Mouse (Mus musculus) MEL (cell line): ENCODE results near the gene Arl6ip5. TPM values are rescaled to one million over a fixed set of nuclear protein-coding genes. Genes with fewer than 3 reads are reported as not detected.

Experiments used
- DNase-seq: peaks from one replicate; pipeline ENCODE4 v3.0.0; 2011; ENCODE audit warnings: low read depth, low spot score
- H3K27ac ChIP-seq: 2 replicates; pipeline ENCODE4 v1.5.1; 2012; ENCODE audit warnings: low read depth, mild to moderate bottlenecking, control low read depth, low read length, moderate library complexity; ENCODE audit not compliant: control insufficient read depth
- H3K27me3 ChIP-seq, 2 experiments: fragments of 150-350 bp in 1 of 2; sonication (generic) in 1 of 2; 2 replicates each; pipeline ENCODE4 v1.6.1; 2012; ENCODE audit warnings: low read length in 2 of 2, mild to moderate bottlenecking in 2 of 2, improper control_type of control experiment in 1 of 2, moderate library complexity in 1 of 2; ENCODE audit not compliant: insufficient read depth in 2 of 2, control insufficient read depth in 1 of 2
- H3K36me3 ChIP-seq, 2 experiments: 2 replicates each; pipeline ENCODE4 v1.6.1; 2012 to 2014; ENCODE audit warnings: low read length in 2 of 2, improper control_type of control experiment in 1 of 2, inconsistent platforms in 1 of 2, mild to moderate bottlenecking in 1 of 2; ENCODE audit not compliant: insufficient read depth in 2 of 2, control insufficient read depth in 1 of 2
- H3K4me1 ChIP-seq, 2 experiments: fragments of 150-350 bp in 1 of 2; sonication (generic) in 1 of 2; 2 replicates each; pipeline ENCODE4 v1.6.1; 2012; ENCODE audit warnings: low read length in 2 of 2, improper control_type of control experiment in 1 of 2, mild to moderate bottlenecking in 1 of 2; ENCODE audit not compliant: insufficient read depth in 2 of 2, control insufficient read depth in 1 of 2
- H3K4me3 ChIP-seq, 2 experiments: fragments of 150-350 bp in 1 of 2; sonication (generic) in 1 of 2; 2 replicates each; pipeline ENCODE4 v1.5.1; 2012; ENCODE audit warnings: low read depth in 2 of 2, low read length in 2 of 2, mild to moderate bottlenecking in 2 of 2, moderate library complexity in 2 of 2, control low read depth in 1 of 2, improper control_type of control experiment in 1 of 2; ENCODE audit not compliant: control insufficient read depth in 1 of 2, insufficient read depth in 1 of 2
- H3K79me2 ChIP-seq: 2 replicates; pipeline ENCODE4 v1.6.1; 2012; ENCODE audit warnings: mild to moderate bottlenecking, low read length, moderate library complexity; ENCODE audit not compliant: control insufficient read depth, poor library complexity, insufficient read depth
- H3K9ac ChIP-seq: 2 replicates; pipeline ENCODE4 v1.6.1; 2012; ENCODE audit warnings: low read depth, mild to moderate bottlenecking, control low read depth, low read length, moderate library complexity; ENCODE audit not compliant: control insufficient read depth, poor library complexity, severe bottlenecking
- H3K9me3 ChIP-seq: fragments of 150-350 bp; sonication (generic); replicated peaks from 2 replicates; pipeline ENCODE4 v1.6.1; 2012; ENCODE audit warnings: mild to moderate bottlenecking, low read length, improper control_type of control experiment, moderate library complexity; ENCODE audit not compliant: insufficient read depth
- CHD1 ChIP-seq: IDR thresholded peaks from 2 replicates; pipeline ENCODE4 v1.6.1; 2012; ENCODE audit warnings: low read depth, mild to moderate bottlenecking, inconsistent platforms, low read length, improper control_type of control experiment
- CTCF ChIP-seq, 3 experiments: IDR thresholded peaks in 2 of 3; conservative IDR thresholded peaks in 1 of 3; 2 replicates each; pipeline ENCODE4 v1.5.1; 2011 to 2012; ENCODE audit warnings: low read length in 3 of 3, low read depth in 2 of 3, mild to moderate bottlenecking in 2 of 3, improper control_type of control experiment in 1 of 3, inconsistent platforms in 1 of 3, mixed read lengths in 1 of 3, moderate library complexity in 1 of 3; ENCODE audit not compliant: control insufficient read depth in 1 of 3, insufficient read depth in 1 of 3, poor library complexity in 1 of 3, severe bottlenecking in 1 of 3
- E2F4 ChIP-seq: IDR thresholded peaks from 2 replicates; pipeline ENCODE4 v1.6.1; 2011; ENCODE audit warnings: low read depth, low read length, improper control_type of control experiment, borderline replicate concordance
- ELF1 ChIP-seq: IDR thresholded peaks from 2 replicates; pipeline ENCODE4 v1.6.1; 2014; ENCODE audit warnings: low read depth, mild to moderate bottlenecking, inconsistent platforms, low read length, improper control_type of control experiment, moderate library complexity
- ETS1 ChIP-seq: IDR thresholded peaks from 2 replicates; pipeline ENCODE4 v1.6.1; 2012; ENCODE audit warnings: low read depth, mild to moderate bottlenecking, inconsistent platforms, low read length, improper control_type of control experiment, moderate library complexity
- GABPA ChIP-seq: IDR thresholded peaks from 2 replicates; pipeline ENCODE4 v1.6.1; 2012; ENCODE audit warnings: low read depth, mild to moderate bottlenecking, inconsistent platforms, low read length, improper control_type of control experiment, moderate library complexity
- GATA1 ChIP-seq: IDR thresholded peaks from 2 replicates; pipeline ENCODE4 v1.6.1; 2011; ENCODE audit warnings: low read depth, low read length, improper control_type of control experiment
- HCFC1 ChIP-seq: IDR thresholded peaks from 2 replicates; pipeline ENCODE4 v1.6.1; 2012; ENCODE audit warnings: low read depth, mild to moderate bottlenecking, inconsistent platforms, low read length, improper control_type of control experiment, moderate library complexity
- KAT2A ChIP-seq: conservative IDR thresholded peaks from 2 replicates; pipeline ENCODE4 v1.6.1; 2012; ENCODE audit warnings: low read depth, low read length, improper control_type of control experiment, inconsistent platforms
- MAX ChIP-seq: IDR thresholded peaks from 2 replicates; pipeline ENCODE4 v1.6.1; 2011; ENCODE audit warnings: low read length, improper control_type of control experiment
- MAZ ChIP-seq: IDR thresholded peaks from 2 replicates; pipeline ENCODE4 v1.6.1; 2012; ENCODE audit warnings: low read depth, mild to moderate bottlenecking, inconsistent platforms, low read length, improper control_type of control experiment
- MEF2A ChIP-seq: IDR thresholded peaks from 2 replicates; pipeline ENCODE4 v1.6.1; 2014; ENCODE audit warnings: low read depth, mild to moderate bottlenecking, inconsistent platforms, low read length, improper control_type of control experiment; ENCODE audit not compliant: poor library complexity, insufficient replicate concordance, severe bottlenecking; ENCODE audit errors: extremely low read depth
- MYC ChIP-seq: IDR thresholded peaks from 2 replicates; pipeline ENCODE4 v1.6.1; 2011; ENCODE audit warnings: low read depth, mild to moderate bottlenecking, low read length, improper control_type of control experiment, moderate library complexity
- NELFE ChIP-seq: IDR thresholded peaks from 2 replicates; pipeline ENCODE4 v1.6.1; 2011; ENCODE audit warnings: low read depth, low read length, improper control_type of control experiment
- NRF1 ChIP-seq: IDR thresholded peaks from 2 replicates; pipeline ENCODE4 v1.6.1; 2014; ENCODE audit warnings: low read depth, mild to moderate bottlenecking, inconsistent platforms, low read length, improper control_type of control experiment, moderate library complexity; ENCODE audit not compliant: poor library complexity, insufficient read depth, severe bottlenecking
- RAD21 ChIP-seq: IDR thresholded peaks from 2 replicates; pipeline ENCODE4 v1.6.1; 2011; ENCODE audit warnings: mild to moderate bottlenecking, low read depth, low read length, improper control_type of control experiment
- SIN3A ChIP-seq: IDR thresholded peaks from 2 replicates; pipeline ENCODE4 v1.6.1; 2012; ENCODE audit warnings: low read length, improper control_type of control experiment, inconsistent platforms
- SMC3 ChIP-seq: IDR thresholded peaks from 2 replicates; pipeline ENCODE4 v1.6.1; 2011; ENCODE audit warnings: low read depth, low read length, improper control_type of control experiment
- UBTF ChIP-seq: IDR thresholded peaks from 2 replicates; pipeline ENCODE4 v1.6.1; 2012; ENCODE audit warnings: low read depth, mild to moderate bottlenecking, inconsistent platforms, low read length, improper control_type of control experiment, moderate library complexity, borderline replicate concordance; ENCODE audit not compliant: insufficient read depth
- USF1 ChIP-seq: IDR thresholded peaks from 2 replicates; pipeline ENCODE4 v1.6.1; 2014; ENCODE audit warnings: low read depth, mild to moderate bottlenecking, inconsistent platforms, low read length, improper control_type of control experiment, moderate library complexity
- ZMIZ1 ChIP-seq: IDR thresholded peaks from 2 replicates; pipeline ENCODE4 v1.6.1; 2012; ENCODE audit warnings: low read depth, mild to moderate bottlenecking, inconsistent platforms, low read length, improper control_type of control experiment, moderate library complexity
- polyA plus RNA-seq, 2 experiments: library from polyadenylated mRNA; stranded (reverse) in 1 of 2; unstranded in 1 of 2; fragments of >175 nt in 1 of 2; fragments of >200 nt in 1 of 2; gene quantifications; 2 replicates each; pipeline versions ENCODE4 v1.2.1 to v1.2.4; 2012; ENCODE audit warnings: low replicate concordance in 2 of 2, low read depth in 1 of 2; ENCODE audit not compliant: insufficient read length in 2 of 2, insufficient read depth in 1 of 2, missing spikeins in 1 of 2
- total RNA-seq: library from RNA; depleted of rRNA; stranded (reverse); fragments of 300-350 nt; gene quantifications from 2 replicates; pipeline ENCODE4 v1.2.3, GENCODE M21; 2012

The Arl6ip5 gene
- total and polyA plus RNA-seq, 3 experiments, result 39.4 to 113 TPM; not detected in 1

DNA sequence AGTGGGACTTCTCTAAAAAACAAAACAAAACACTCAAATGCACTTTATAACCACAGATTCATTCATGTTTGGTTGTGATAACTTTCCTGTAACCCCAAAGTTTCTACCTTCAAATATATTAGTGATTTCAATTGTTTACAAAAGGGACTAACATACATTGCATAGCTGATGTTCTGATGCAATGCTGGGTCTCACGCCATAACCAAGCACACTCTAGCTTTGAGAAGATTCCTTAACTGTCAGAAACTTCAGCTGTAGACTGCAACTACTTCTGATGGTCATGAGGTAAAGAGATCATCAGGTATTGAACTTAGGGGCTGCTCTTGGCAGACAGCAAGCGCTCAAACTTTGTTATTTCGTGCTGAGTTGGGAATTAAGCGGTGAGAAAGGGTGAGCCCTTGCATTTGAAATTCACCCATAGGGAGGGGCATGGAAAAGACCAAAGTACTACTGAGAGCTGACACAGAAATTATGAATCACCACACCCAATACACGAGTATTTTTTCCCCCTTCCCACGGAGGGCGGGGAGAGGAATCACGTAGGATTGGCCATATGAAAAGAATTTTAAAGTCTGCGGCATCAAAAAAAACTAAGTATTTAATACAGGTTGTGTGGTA lies 6.1 kb upstream of the Arl6ip5 start:
- no peaks in the 10 kb centered on the region for H3K9me3 ChIP-seq
- TF ChIP-seq MAZ (no peak), GABPA (no peak), SIN3A (peak; percentile 16; the same call in 1 of the 2 replicates), MAX (no peak), HCFC1 (no peak; the same call in 1 of the 2 replicates), ETS1 (peak; percentile 18; the same call in 1 of the 2 replicates), CHD1 (peak; percentile 61; the same call in 1 of the 2 replicates), SMC3 (no peak), GATA1 (no peak), NRF1 (no peak), ELF1 (no peak), CTCF (IDR thresholded peaks at IDR 0.05 in 2 of 3, conservative IDR thresholded peaks at IDR 0.05 in 1 of 3; ENCODE audit: control insufficient read depth in 1 of 3, insufficient read depth in 1 of 3, low read depth in 2 of 3, low read length in 3 of 3, poor library complexity in 1 of 3, severe bottlenecking in 1 of 3) (no peak), MYC (no peak), NELFE (no peak), UBTF (no peak), USF1 (no peak), RAD21 (no peak), E2F4 (no peak), MEF2A (no peak), KAT2A (no peak), ZMIZ1 (no peak)
- no peaks in the 10 kb centered on the region for H3K27me3 ChIP-seq
- H3K4me1 ChIP-seq, result peaks cover 21 to 29% of the 10 kb centered on the region in 2 experiments
- H3K36me3 ChIP-seq, result peaks cover 13 to 38% of the 10 kb centered on the region in 2 experiments
- peak overlapping the region; percentile 64 to 97 for H3K4me3 ChIP-seq
- peak; percentile 62 for DNase-seq
- peaks cover 24% of the 10 kb centered on the region for H3K79me2 ChIP-seq
- H3K9ac ChIP-seq, result peak overlapping the region; percentile 78
- peak overlapping the region; percentile 73 for H3K27ac ChIP-seq
